Mouse (Mus musculus) limb, embryonic 10.5 days (tissue): ENCODE results near the gene Baz2b. TPM values are rescaled to one million over a fixed set of nuclear protein-coding genes. Genes with fewer than 3 reads are reported as not detected.
A peak's percentile ranks its signal among the peaks of the same experiment; 100 is the strongest.

Experiments
- DNase-seq: peaks from one replicate; pipeline ENCODE4 v3.0.0-alpha.2; 2017; ENCODE audit warnings: low spot score
- H3K27ac ChIP-seq: fragments of 300-500 bp; sonication (generic); 2 replicates; pipeline ENCODE4 v1.5.1; 2016; ENCODE audit warnings: mild to moderate bottlenecking
- H3K27me3 ChIP-seq: fragments of 300-500 bp; sonication (generic); 2 replicates; pipeline ENCODE4 v1.6.1; 2016; ENCODE audit warnings: low read depth, mild to moderate bottlenecking; ENCODE audit not compliant: poor library complexity, severe bottlenecking
- H3K36me3 ChIP-seq: fragments of 300-500 bp; sonication (generic); 2 replicates; pipeline ENCODE4 v1.6.1; 2016; ENCODE audit warnings: mild to moderate bottlenecking, moderate library complexity
- H3K4me1 ChIP-seq: fragments of 300-500 bp; sonication (generic); 2 replicates; pipeline ENCODE4 v1.6.1; 2016
- H3K4me3 ChIP-seq: fragments of 300-500 bp; sonication (generic); 2 replicates; pipeline ENCODE4 v1.5.1; 2016; ENCODE audit warnings: mild to moderate bottlenecking, moderate library complexity
- H3K9me3 ChIP-seq: fragments of 300-500 bp; sonication (generic); replicated peaks from 2 replicates; pipeline ENCODE4 v1.6.1; 2016; ENCODE audit warnings: mild to moderate bottlenecking
- WGBS: fragments of 180-500 bp; shearing (Covaris S2); methylation state at CpG from one replicate; pipeline ENCODE4 v1.1.7; 2016; 5-methylcytosine and 5-hydroxymethylcytosine counted together
- polyA plus RNA-seq: library from polyadenylated mRNA; unstranded; fragments of >200 nt; fragmentation: Nextera tagmentation; extraction: Ambion mirVana; gene quantifications from 2 replicates; pipeline ENCODE4 v1.2.1, GENCODE M21; 2016

Baz2b gene
- polyA plus RNA-seq, 1 experiment from 2014 or later: 58.8 TPM

GRCm38 (mm10) chr2:60123911-60124647 is 85.6 kb downstream of the Baz2b start:
- Histone ChIP-seq H3K27me3 (no peaks in the 10 kb centered on the region), H3K9me3 (no peaks in the 10 kb centered on the region), H3K27ac (peak overlapping the region; percentile 100), H3K4me3 (peak overlapping the region; percentile 97), H3K36me3 (no peaks in the 10 kb centered on the region), H3K4me1 (peaks cover 47% of the 10 kb centered on the region)
- 9% methylated on average over 13 of the region's 13 CpGs for WGBS
- no peak for DNase-seq

- no peak for DNase-seq
- WGBS: 53% methylated on average over 6 of the region's 6 CpGs
- peak overlapping the region; percentile 97 for H3K4me3 ChIP-seq
- H3K27ac ChIP-seq: no peak overlapping the region
- no peaks in the 10 kb centered on the region for H3K9me3 ChIP-seq
- peaks cover 52% of the 10 kb centered on the region for H3K4me1 ChIP-seq
- no peaks in the 10 kb centered on the region for H3K27me3 ChIP-seq
- no peaks in the 10 kb centered on the region for H3K36me3 ChIP-seq
These were observed 86.4 kb downstream of the Baz2b start for GRCm38 (mm10) chr2:60123061-60123874.

GRCm38 (mm10) chr2:60122188-60122587 is 87.5 kb downstream of the Baz2b start:
- peaks cover 50% of the 10 kb centered on the region for H3K4me1 ChIP-seq
- H3K9me3 ChIP-seq: no peaks in the 10 kb centered on the region
- H3K27ac ChIP-seq: peak overlapping the region; percentile 25; the same call in 1 of the 2 replicates
- no peak overlapping the region for H3K4me3 ChIP-seq
- H3K27me3 ChIP-seq: no peaks in the 10 kb centered on the region
- WGBS: 47% methylated on average over 2 of the region's 2 CpGs
- H3K36me3 ChIP-seq: no peaks in the 10 kb centered on the region
- DNase-seq: no peak

GRCm38 (mm10) chr2:60120681-60121080 is 89.0 kb downstream of the Baz2b start:
- no peaks in the 10 kb centered on the region for H3K9me3 ChIP-seq
- peaks cover 48% of the 10 kb centered on the region for H3K4me1 ChIP-seq
- no peak overlapping the region for H3K4me3 ChIP-seq
- no peak for DNase-seq
- H3K36me3 ChIP-seq: 0 out of 2 replicates have a peak, but pooled peaks cover 5% of the 10 kb centered on the region
- no peak overlapping the region for H3K27ac ChIP-seq
- WGBS: 72% methylated on average over 2 of the region's 2 CpGs
- H3K27me3 ChIP-seq: no peaks in the 10 kb centered on the region

GRCm38 (mm10) chr2:60118684-60119558 is 90.7 kb downstream of the Baz2b start:
- DNase-seq: no peak
- WGBS: 73% methylated on average over 10 of the region's 10 CpGs
- Histone ChIP-seq H3K27me3 (no peaks in the 10 kb centered on the region), H3K27ac (no peak overlapping the region), H3K9me3 (no peaks in the 10 kb centered on the region), H3K36me3 (0 out of 2 replicates have a peak, but pooled peaks cover 7% of the 10 kb centered on the region), H3K4me3 (no peak overlapping the region), H3K4me1 (peaks cover 48% of the 10 kb centered on the region)

GRCm38 (mm10) chr2:60117867-60118266 is 91.8 kb downstream of the Baz2b start:
- H3K27me3 ChIP-seq: no peaks in the 10 kb centered on the region
- no peak for DNase-seq
- H3K9me3 ChIP-seq: no peaks in the 10 kb centered on the region
- 82% methylated on average over 9 of the region's 9 CpGs for WGBS
- H3K4me1 ChIP-seq: peaks cover 42% of the 10 kb centered on the region
- no peak overlapping the region for H3K27ac ChIP-seq
- H3K36me3 ChIP-seq: 0 out of 2 replicates have a peak, but pooled peaks cover 7% of the 10 kb centered on the region
- no peak overlapping the region for H3K4me3 ChIP-seq

- H3K4me1 ChIP-seq: peaks cover 26% of the 10 kb centered on the region
- H3K9me3 ChIP-seq: no peaks in the 10 kb centered on the region
- no peak for DNase-seq
- no peak overlapping the region for H3K4me3 ChIP-seq
- WGBS: 69% methylated on average over 12 of the region's 12 CpGs
- no peaks in the 10 kb centered on the region for H3K27me3 ChIP-seq
- no peak overlapping the region for H3K27ac ChIP-seq
- H3K36me3 ChIP-seq: peaks cover 18% of the 10 kb centered on the region
These were observed 93.6 kb downstream of the Baz2b start for GRCm38 (mm10) chr2:60115891-60116554.

GRCm38 (mm10) chr2:60114901-60115300 is 94.7 kb downstream of the Baz2b start:
- 90% methylated on average over 4 of the region's 4 CpGs for WGBS
- peaks cover 16% of the 10 kb centered on the region for H3K4me1 ChIP-seq

GRCm38 (mm10) chr2:60113661-60114560 is 95.7 kb downstream of the Baz2b start:
- H3K27me3 ChIP-seq: no peaks in the 10 kb centered on the region
- DNase-seq: no peak
- H3K4me1 ChIP-seq: peaks cover 11% of the 10 kb centered on the region
- no peaks in the 10 kb centered on the region for H3K9me3 ChIP-seq
- H3K4me3 ChIP-seq: no peak overlapping the region
- peaks cover 29% of the 10 kb centered on the region for H3K36me3 ChIP-seq
- no peak overlapping the region for H3K27ac ChIP-seq
- 86% methylated on average over 12 of the region's 12 CpGs for WGBS

More at GRCm38 (mm10) chr2:60114901-60115300, 94.7 kb downstream of the Baz2b start:
- no peaks in the 10 kb centered on the region for H3K9me3 ChIP-seq
- H3K27me3 ChIP-seq: no peaks in the 10 kb centered on the region
- no peak for DNase-seq
- H3K36me3 ChIP-seq: peaks cover 29% of the 10 kb centered on the region
- no peak overlapping the region for H3K27ac ChIP-seq
- no peak overlapping the region for H3K4me3 ChIP-seq

- H3K36me3 ChIP-seq: peaks cover 34% of the 10 kb centered on the region
- H3K9me3 ChIP-seq: no peaks in the 10 kb centered on the region
- WGBS: 99% methylated on average over 2 of the region's 2 CpGs
- H3K4me3 ChIP-seq: no peak overlapping the region
- H3K27me3 ChIP-seq: no peaks in the 10 kb centered on the region
- no peak overlapping the region for H3K27ac ChIP-seq
- DNase-seq: no peak
- H3K4me1 ChIP-seq: peaks cover 8% of the 10 kb centered on the region
These were observed 97.5 kb downstream of the Baz2b start for GRCm38 (mm10) chr2:60112116-60112515.

- DNase-seq: no peak
- whole genome bisulfite sequencing: 84% methylated on average over 3 of the region's 3 CpGs
These were observed 100.6 kb downstream of the Baz2b start for GRCm38 (mm10) chr2:60109001-60109400.

More at GRCm38 (mm10) chr2:60109001-60109400, 100.6 kb downstream of the Baz2b start:
- H3K27ac ChIP-seq: no peak overlapping the region
- peaks cover 28% of the 10 kb centered on the region for H3K36me3 ChIP-seq
- no peaks in the 10 kb centered on the region for H3K9me3 ChIP-seq
- no peaks in the 10 kb centered on the region for H3K27me3 ChIP-seq
- H3K4me1 ChIP-seq: no peaks in the 10 kb centered on the region
- H3K4me3 ChIP-seq: no peak overlapping the region
